ENCODE assay signal across 8 mouse cellular contexts in the genomic region with DNA sequence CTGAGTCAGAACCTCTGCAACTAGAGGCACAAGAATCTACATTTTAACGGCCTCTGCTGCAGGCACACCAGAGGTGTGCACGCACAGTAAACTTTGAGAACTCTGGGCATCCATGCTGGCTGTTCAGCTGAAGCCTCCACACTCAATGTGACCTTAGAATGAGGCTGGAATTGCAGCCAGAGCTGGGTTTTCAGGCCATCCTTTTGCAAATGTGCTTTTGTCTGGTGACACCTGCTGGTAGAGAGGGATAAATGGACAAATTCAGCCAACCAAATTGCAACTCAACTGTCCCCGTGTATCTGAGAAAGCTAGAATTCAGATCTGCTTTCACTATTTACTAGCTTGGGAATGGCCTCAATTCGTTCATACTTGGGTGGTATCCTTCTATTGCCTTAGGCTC. TPM values are rescaled to one million over a fixed set of nuclear protein-coding genes. Genes with fewer than 3 reads are reported as not detected.
A peak's percentile ranks its signal among the peaks of the same experiment; 100 is the strongest.
DNase-seq lines count a peak whose midpoint lies in the region; ATAC-seq and TF ChIP-seq lines count a peak whose summit lies in the region.

No protein-coding gene starts in this region.

- no peaks in the 10 kb centered on the region for H3K27me3 ChIP-seq in heart, embryonic 11.5 days (ENCODE audit: control insufficient read depth, insufficient read depth, low read length)
- H3K27me3 ChIP-seq in lung, postnatal 0 days (replicated peaks; ENCODE audit: insufficient read depth, low read length) = no peaks in the 10 kb centered on the region

- no peak for ATAC-seq in heart, embryonic 11.5 days (replicated peaks; ENCODE audit: insufficient number of reproducible peaks, low FRiP score, low TSS enrichment)
- ATAC-seq in lung, postnatal 0 days = peak; percentile 37; the same call in 1 of the 2 replicates

- H3K4me1 ChIP-seq in heart, embryonic 11.5 days (ENCODE audit: control insufficient read depth, insufficient read depth, low read length) = peaks cover 3% of the 10 kb centered on the region; the same call in 1 of the 2 replicates
- H3K4me1 ChIP-seq in lung, postnatal 0 days (ENCODE audit: insufficient read depth, low read depth, low read length) = peaks cover 4% of the 10 kb centered on the region; the same call in 1 of the 2 replicates

- H3K27ac ChIP-seq in heart, embryonic 11.5 days (ENCODE audit: low read depth, low read length) = no peak overlapping the region
- H3K27ac ChIP-seq in lung, postnatal 0 days (ENCODE audit: low read length) = no peak overlapping the region

- H3K4me2 ChIP-seq in heart, embryonic 11.5 days = no peak overlapping the region
- H3K4me2 ChIP-seq in lung, postnatal 0 days (replicated peaks; ENCODE audit: low read depth, low read length) = no peak overlapping the region

- WGBS in heart, embryonic 11.5 days (ENCODE audit: insufficient replicate concordance) = 30% methylated on average over 4 of the region's 4 CpGs
- WGBS in lung, postnatal 0 days = 25% methylated on average over 4 of the region's 4 CpGs

- peak; percentile 95 for DNase-seq in heart, adult 11 months
- DNase-seq in adrenal gland, adult 8-10 months = peak; percentile 32
- peak; percentile 52 for DNase-seq in embryo, embryonic 11.5 days (ENCODE audit: low read depth, low spot score)
- peak; percentile 79 for DNase-seq in heart, adult 8-10 months (ENCODE audit: low spot score)
- peak; percentile 28 to 79 for DNase-seq in layer of hippocampus, adult 18-20 months (ENCODE audit: low spot score in 2 of 2)
- peak; percentile 83 for DNase-seq in lung, postnatal 0 days (ENCODE audit: low spot score)
- peak; percentile 50 for DNase-seq in retina, postnatal 7 days (ENCODE audit: low read depth, low spot score)

- H3K4me3 ChIP-seq in heart, embryonic 11.5 days (ENCODE audit: low read depth, low read length) = no peak overlapping the region
- H3K4me3 ChIP-seq in lung, postnatal 0 days (ENCODE audit: low read depth, low read length) = no peak overlapping the region

- no peak for TF ChIP-seq EP300 in lung, postnatal 0 days (IDR thresholded peaks at IDR 0.05)

- no peaks in the 10 kb centered on the region for H3K9me3 ChIP-seq in heart, embryonic 11.5 days (replicated peaks; ENCODE audit: control insufficient read depth, low read length)
- no peaks in the 10 kb centered on the region for H3K9me3 ChIP-seq in lung, postnatal 0 days (ENCODE audit: low read length)

- TF ChIP-seq CTCF in lung, postnatal 0 days (IDR thresholded peaks at IDR 0.05) = peak; percentile 88

- no peaks in the 10 kb centered on the region for H3K36me3 ChIP-seq in heart, embryonic 11.5 days (ENCODE audit: control insufficient read depth, insufficient read depth, low read length)
- H3K36me3 ChIP-seq in lung, postnatal 0 days (ENCODE audit: insufficient read depth, low read length) = no peaks in the 10 kb centered on the region

- H3K9ac ChIP-seq in heart, embryonic 11.5 days (ENCODE audit: low read depth, low read length) = no peak overlapping the region
- H3K9ac ChIP-seq in lung, postnatal 0 days (replicated peaks; ENCODE audit: low read depth) = no peak overlapping the region

RNA-seq across cellular contexts. Expression of gene Fsd1l, which starts 37.1 kb away (rescaled TPM):
- polyA plus RNA-seq in heart, embryonic 11.5 days (2014; fragmentation: Nextera tagmentation; extraction: Ambion mirVana) = 6.4 and 11.6 TPM in 2 replicates
- 10 to 100 TPM in 1 of 4 experiments, 1 to 10 TPM in 3; 7.2 to 11.7 (median 8.5) TPM for total RNA-seq in adrenal gland, adult 8-10 months (2022)
- total RNA-seq in heart, adult 8-10 months (2022) = 10 to 100 TPM; 45.2 to 59.2 (median 53.8) TPM
- total RNA-seq in layer of hippocampus, adult 18-20 months (2021) = 10 to 100 TPM; 31.8 to 33.1 TPM
- 7.9 and 9.4 TPM in 2 replicates for polyA plus RNA-seq in lung, postnatal 0 days (2015; fragmentation: Nextera tagmentation; extraction: Ambion mirVana)

Comparison
In these comparisons a context has a peak if more than half of its experiments do, and no peak if none do; other contexts are left out.
1. DNase-seq: peak in every context shown above with its lines; median percentile 95 in heart, adult 11 months; 83 in lung, postnatal 0 days; 79 in heart, adult 8-10 months; 54 in layer of hippocampus, adult 18-20 months; 52 in embryo, embryonic 11.5 days; 50 in retina, postnatal 7 days; 32 in adrenal gland, adult 8-10 months.